Mouse (Mus musculus) stomach, embryonic 16.5 days (tissue): ENCODE data around the gene Ptpn1. TPM values are rescaled to one million over a fixed set of nuclear protein-coding genes. Genes with fewer than 3 reads are reported as not detected.

ENCODE experiments used
- ATAC-seq: fragments of 200-750 bp; cut with Nextera tagmentation; 2 replicates; pipeline ENCODE4 v1.8.0; 2017; ENCODE audit warnings: moderate number of reproducible peaks, moderate TSS enrichment; ENCODE audit not compliant: insufficient read depth, low FRiP score
- H3K27ac ChIP-seq: fragments of 300-500 bp; sonication (generic); 2 replicates; pipeline ENCODE4 v1.5.1; 2014; ENCODE audit warnings: low read length
- H3K27me3 ChIP-seq: fragments of 300-500 bp; sonication (generic); 2 replicates; pipeline ENCODE4 v1.6.1; 2014; ENCODE audit warnings: low read length, control low read depth, mixed read lengths; ENCODE audit not compliant: control insufficient read depth, insufficient read depth
- H3K36me3 ChIP-seq: fragments of 300-500 bp; sonication (generic); 2 replicates; pipeline ENCODE4 v1.6.1; 2014; ENCODE audit warnings: low read length; ENCODE audit not compliant: control insufficient read depth, insufficient read depth
- H3K4me1 ChIP-seq: fragments of 300-500 bp; sonication (generic); 2 replicates; pipeline ENCODE4 v1.6.1; 2014; ENCODE audit warnings: low read length, control low read depth, mixed read lengths; ENCODE audit not compliant: control insufficient read depth, insufficient read depth
- H3K4me2 ChIP-seq: fragments of 300-500 bp; sonication (generic); 2 replicates; pipeline ENCODE4 v1.6.1; 2014; ENCODE audit warnings: low read depth, low read length, mixed read lengths
- H3K4me3 ChIP-seq: fragments of 300-500 bp; sonication (generic); replicated peaks from 2 replicates; pipeline ENCODE4 v1.5.1; 2014; ENCODE audit warnings: mild to moderate bottlenecking, low read length
- H3K9ac ChIP-seq: fragments of 300-500 bp; sonication (generic); 2 replicates; pipeline ENCODE4 v1.6.1; 2014; ENCODE audit warnings: low read length
- H3K9me3 ChIP-seq: fragments of 300-500 bp; sonication (generic); replicated peaks from 2 replicates; pipeline ENCODE4 v1.6.1; 2016; ENCODE audit warnings: low read length, control low read depth; ENCODE audit not compliant: control insufficient read depth
- WGBS: fragments of 180-500 bp; shearing (Covaris S2); extraction: QIAGEN DNeasy Blood & Tissue Kit; methylation state at CpG from one replicate; pipeline ENCODE4 v1.1.7; 2014; 5-methylcytosine and 5-hydroxymethylcytosine counted together
- polyA plus RNA-seq: library from polyadenylated mRNA; unstranded; fragments of >200 nt; fragmentation: Nextera tagmentation; extraction: Ambion mirVana; gene quantifications from 2 replicates; pipeline ENCODE4 v1.2.1, GENCODE M21; 2015

Ptpn1 gene
- polyA plus RNA-seq, 1 experiment from 2014 or later = 51.3 TPM

DNA sequence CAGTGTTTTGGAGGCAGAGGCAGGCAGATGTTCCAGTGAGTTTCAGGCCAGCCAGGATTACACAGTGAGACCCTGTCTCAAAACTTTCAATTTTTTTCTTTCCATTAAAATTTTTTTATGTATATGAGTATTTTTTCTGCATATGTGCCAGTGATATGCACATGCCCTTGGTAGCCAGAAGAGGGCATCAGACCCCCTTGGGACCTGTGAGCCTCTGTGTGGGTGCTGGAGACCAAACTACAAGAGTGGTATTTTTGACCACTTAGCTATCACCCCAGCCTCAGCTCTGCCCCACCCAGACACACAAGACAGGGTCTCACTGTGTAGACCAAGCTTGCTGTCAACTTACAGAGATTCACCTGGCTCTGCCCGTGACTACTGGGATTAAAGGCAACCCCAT, 25.7 kb downstream of the Ptpn1 start:
- H3K4me1 ChIP-seq = peaks cover 22% of the 10 kb centered on the region
- no peak overlapping the region for H3K4me2 ChIP-seq
- 88% methylated on average over 1 of the region's 1 CpGs for WGBS
- H3K9ac ChIP-seq = no peak overlapping the region
- ATAC-seq = no peak
- no peak overlapping the region for H3K27ac ChIP-seq
- no peak overlapping the region for H3K4me3 ChIP-seq
- no peaks in the 10 kb centered on the region for H3K27me3 ChIP-seq
- no peaks in the 10 kb centered on the region for H3K9me3 ChIP-seq
- no peaks in the 10 kb centered on the region for H3K36me3 ChIP-seq

DNA sequence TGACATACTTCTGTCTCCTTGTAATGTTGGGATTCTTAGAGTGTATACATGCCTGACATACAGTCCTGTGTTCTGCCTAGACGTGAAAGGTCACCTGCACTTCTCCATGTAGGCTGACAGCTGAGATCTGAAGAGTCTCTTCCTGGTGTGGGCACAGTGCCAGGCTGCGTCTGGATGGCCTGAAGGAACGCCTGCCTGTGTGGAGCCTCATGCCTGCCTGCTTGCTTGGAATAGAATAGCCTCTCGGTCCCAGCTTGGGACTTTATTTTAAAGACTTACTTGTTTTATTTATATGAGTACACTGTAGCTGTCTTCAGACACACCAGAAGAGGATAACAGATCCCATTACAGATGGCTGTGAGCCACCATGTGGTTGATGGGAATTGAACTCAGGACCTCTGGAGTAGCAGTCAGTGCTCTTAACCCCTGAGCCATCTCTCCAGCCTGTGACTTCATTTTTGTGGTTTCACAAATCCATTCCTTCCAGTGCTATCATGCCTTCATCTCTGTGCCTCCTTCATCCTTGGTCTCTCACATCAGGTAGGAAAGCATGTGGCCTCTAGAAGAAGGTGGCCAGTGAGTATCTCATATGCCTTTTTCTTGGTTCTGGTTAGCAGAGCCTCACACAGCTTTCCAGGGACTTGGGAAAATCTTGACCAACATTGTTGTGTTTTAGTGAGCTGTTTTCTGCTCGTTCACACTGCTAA, 26.4 kb downstream of the Ptpn1 start:
- Histone ChIP-seq H3K27ac (peak overlapping the region; percentile 80), H3K9ac (no peak overlapping the region), H3K4me3 (no peak overlapping the region), H3K4me1 (peaks cover 22% of the 10 kb centered on the region), H3K36me3 (no peaks in the 10 kb centered on the region), H3K4me2 (peak overlapping the region; percentile 7; the same call in 1 of the 2 replicates), H3K27me3 (no peaks in the 10 kb centered on the region), H3K9me3 (no peaks in the 10 kb centered on the region)
- WGBS = 41% methylated on average over 5 of the region's 5 CpGs
- ATAC-seq = no peak

DNA sequence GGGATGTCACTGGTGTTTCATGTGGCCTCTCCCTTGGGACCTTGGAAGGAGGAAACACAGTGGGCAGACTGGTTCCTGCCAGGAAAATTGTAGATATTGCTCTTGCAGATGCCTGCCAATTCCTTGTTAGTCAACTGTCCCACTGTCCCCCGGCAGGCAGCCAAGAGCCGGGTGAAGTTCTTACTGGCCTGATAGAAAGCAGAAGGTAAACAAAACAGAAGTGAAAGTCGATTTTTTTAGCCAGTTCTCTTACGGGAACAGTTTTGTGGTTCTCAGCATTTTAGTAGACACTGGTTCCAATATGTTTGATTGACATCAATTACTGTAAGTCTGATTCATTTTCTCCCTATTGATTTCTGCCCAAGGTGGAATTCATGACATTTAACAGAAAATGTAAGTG, 27.0 kb downstream of the Ptpn1 start:
- WGBS = 13% methylated on average over 4 of the region's 4 CpGs
- no peaks in the 10 kb centered on the region for H3K9me3 ChIP-seq
- no peak for ATAC-seq
- H3K9ac ChIP-seq = 0 out of 2 replicates have a peak overlapping the region, but pooled peaks have one; percentile 1
- peaks cover 22% of the 10 kb centered on the region for H3K4me1 ChIP-seq
- H3K27ac ChIP-seq = peak overlapping the region; percentile 80
- H3K27me3 ChIP-seq = no peaks in the 10 kb centered on the region
- H3K4me3 ChIP-seq = no peak overlapping the region
- H3K36me3 ChIP-seq = no peaks in the 10 kb centered on the region
- peak overlapping the region; percentile 7; the same call in 1 of the 2 replicates for H3K4me2 ChIP-seq

DNA sequence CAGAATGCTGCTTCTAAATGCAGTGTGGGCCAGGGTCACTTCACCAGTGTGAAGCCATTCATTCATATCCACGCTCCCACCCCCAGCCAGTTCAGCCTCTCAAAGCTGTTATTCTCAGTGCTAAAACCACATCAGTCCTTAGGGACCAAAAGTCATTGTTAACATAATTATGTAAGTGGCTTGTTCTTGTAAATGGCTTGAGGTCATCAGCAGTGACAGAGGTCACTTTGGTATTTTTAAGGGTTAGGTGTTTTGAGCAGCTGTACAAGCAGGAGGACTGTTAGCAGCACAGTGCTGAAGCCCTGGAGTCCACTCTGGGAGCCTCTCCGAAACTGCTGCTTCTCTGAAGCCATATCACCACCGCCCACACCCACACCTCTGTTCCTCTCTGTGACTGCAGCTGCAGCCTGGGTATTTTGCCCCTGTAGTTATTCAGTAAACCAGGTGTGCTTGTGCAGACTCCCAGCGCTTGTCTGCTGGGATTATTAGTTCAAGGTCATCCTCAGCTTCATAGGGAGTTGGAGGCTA, 27.6 kb downstream of the Ptpn1 start:
- Histone ChIP-seq H3K36me3 (no peaks in the 10 kb centered on the region), H3K4me3 (no peak overlapping the region), H3K9me3 (no peaks in the 10 kb centered on the region), H3K27ac (0 out of 2 replicates have a peak overlapping the region, but pooled peaks have one; percentile 5), H3K27me3 (no peaks in the 10 kb centered on the region), H3K4me1 (peaks cover 22% of the 10 kb centered on the region), H3K9ac (0 out of 2 replicates have a peak overlapping the region, but pooled peaks have one; percentile 1), H3K4me2 (no peak overlapping the region)
- WGBS = 56% methylated on average over 4 of the region's 4 CpGs
- no peak for ATAC-seq

DNA sequence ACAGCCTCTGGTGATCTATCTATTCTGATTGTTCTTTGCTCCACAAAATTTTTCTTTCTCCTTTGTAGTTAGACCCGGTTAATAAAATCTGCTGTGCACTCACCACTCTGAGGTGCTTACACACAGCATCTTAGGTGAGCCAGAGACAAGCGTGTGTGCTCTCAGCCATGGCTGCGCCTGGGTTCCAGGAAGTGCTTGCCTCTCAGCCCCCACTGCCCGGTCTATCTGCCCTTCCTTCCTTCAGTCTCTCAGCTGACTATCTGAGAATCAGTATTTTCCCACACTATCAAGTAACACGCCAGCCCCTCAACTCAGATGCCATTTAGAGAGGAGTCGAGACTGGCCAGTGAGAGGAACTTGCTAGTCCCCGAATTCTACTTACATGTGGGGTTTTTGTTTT, 28.1 kb downstream of the Ptpn1 start:
- no peak for ATAC-seq
- no peak overlapping the region for H3K4me3 ChIP-seq
- no peaks in the 10 kb centered on the region for H3K9me3 ChIP-seq
- WGBS = 49% methylated on average over 7 of the region's 7 CpGs
- no peaks in the 10 kb centered on the region for H3K36me3 ChIP-seq
- no peak overlapping the region for H3K27ac ChIP-seq
- H3K4me1 ChIP-seq = peaks cover 22% of the 10 kb centered on the region
- H3K9ac ChIP-seq = no peak overlapping the region
- H3K4me2 ChIP-seq = no peak overlapping the region
- no peaks in the 10 kb centered on the region for H3K27me3 ChIP-seq

DNA sequence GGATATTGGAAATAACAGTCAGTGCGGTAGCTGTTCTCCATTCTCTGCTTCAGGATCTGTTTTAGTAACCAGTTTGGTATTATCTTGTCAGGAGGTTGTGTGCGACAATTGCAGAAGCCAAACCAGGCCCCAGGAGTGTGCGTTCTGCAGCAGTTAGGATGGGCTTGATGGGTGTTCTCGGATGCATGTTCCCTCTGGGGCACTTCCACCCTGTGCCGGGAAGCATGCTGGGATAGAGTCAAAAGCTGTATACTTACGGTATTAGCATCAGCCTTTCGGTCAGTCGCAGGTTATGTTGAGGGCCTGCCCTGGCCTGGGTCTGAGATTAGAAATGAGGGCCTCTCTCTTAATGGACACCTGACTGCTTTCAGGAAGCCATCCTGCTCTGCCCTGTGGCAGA, 28.7 kb downstream of the Ptpn1 start:
- Histone ChIP-seq H3K27me3 (no peaks in the 10 kb centered on the region), H3K4me3 (no peak overlapping the region), H3K4me2 (no peak overlapping the region), H3K9me3 (no peaks in the 10 kb centered on the region), H3K9ac (no peak overlapping the region), H3K4me1 (peaks cover 22% of the 10 kb centered on the region), H3K36me3 (no peaks in the 10 kb centered on the region), H3K27ac (no peak overlapping the region)
- WGBS = 74% methylated on average over 8 of the region's 8 CpGs
- ATAC-seq = no peak

DNA sequence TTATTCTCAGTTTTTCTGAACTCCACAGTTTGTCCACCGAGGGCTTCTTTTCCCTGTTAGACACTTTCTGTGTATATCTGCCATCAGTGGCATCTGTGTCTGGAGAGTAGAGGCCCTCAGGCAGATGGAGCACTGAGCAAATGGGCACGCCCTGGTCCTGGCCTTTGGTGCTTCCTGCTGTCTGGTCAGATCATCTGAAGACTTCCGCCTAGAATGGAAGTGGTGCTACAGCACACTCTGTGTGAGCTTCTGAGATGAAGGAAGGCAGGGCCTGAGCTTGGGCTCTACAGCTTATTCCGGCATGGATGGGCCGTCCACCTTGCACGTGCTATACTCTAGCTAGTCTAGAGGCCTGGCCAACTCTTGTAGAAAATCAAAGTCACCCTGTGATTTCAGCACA, 30.5 kb downstream of the Ptpn1 start:
- WGBS = 86% methylated on average over 6 of the region's 6 CpGs
- Histone ChIP-seq H3K4me1 (peaks cover 22% of the 10 kb centered on the region), H3K27ac (no peak overlapping the region)

DNA sequence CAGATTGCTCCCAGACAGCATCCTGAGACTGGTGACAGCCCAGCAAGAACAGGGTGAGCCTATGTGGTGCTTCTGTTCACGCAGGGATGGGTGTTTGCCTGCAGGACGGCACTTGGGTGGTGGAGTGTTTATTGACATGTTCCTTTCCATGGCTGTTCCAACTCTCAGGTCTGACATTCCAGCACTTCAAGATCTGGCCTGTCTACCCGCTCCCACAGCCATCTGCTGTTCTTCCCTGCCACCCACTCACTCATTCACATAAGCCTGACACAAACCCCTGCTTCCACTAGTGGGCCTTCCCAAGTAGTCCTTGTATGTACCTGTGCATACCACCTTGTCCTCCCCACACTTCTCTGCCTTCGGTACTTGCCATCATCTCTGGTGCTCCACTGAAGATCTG, 31.3 kb downstream of the Ptpn1 start:
- no peak overlapping the region for H3K4me3 ChIP-seq
- ATAC-seq = no peak
- peaks cover 16% of the 10 kb centered on the region for H3K4me1 ChIP-seq
- no peak overlapping the region for H3K9ac ChIP-seq
- no peak overlapping the region for H3K4me2 ChIP-seq
- no peaks in the 10 kb centered on the region for H3K27me3 ChIP-seq
- 86% methylated on average over 4 of the region's 4 CpGs for WGBS
- H3K9me3 ChIP-seq = no peaks in the 10 kb centered on the region
- no peak overlapping the region for H3K27ac ChIP-seq
- no peaks in the 10 kb centered on the region for H3K36me3 ChIP-seq

More for the DNA sequence above, 30.5 kb downstream of the Ptpn1 start:
- no peaks in the 10 kb centered on the region for H3K9me3 ChIP-seq
- H3K36me3 ChIP-seq = no peaks in the 10 kb centered on the region
- H3K4me2 ChIP-seq = no peak overlapping the region
- H3K4me3 ChIP-seq = no peak overlapping the region
- ATAC-seq = no peak
- 0 out of 2 replicates have a peak overlapping the region, but pooled peaks have one; percentile 8 for H3K9ac ChIP-seq
- no peaks in the 10 kb centered on the region for H3K27me3 ChIP-seq

DNA sequence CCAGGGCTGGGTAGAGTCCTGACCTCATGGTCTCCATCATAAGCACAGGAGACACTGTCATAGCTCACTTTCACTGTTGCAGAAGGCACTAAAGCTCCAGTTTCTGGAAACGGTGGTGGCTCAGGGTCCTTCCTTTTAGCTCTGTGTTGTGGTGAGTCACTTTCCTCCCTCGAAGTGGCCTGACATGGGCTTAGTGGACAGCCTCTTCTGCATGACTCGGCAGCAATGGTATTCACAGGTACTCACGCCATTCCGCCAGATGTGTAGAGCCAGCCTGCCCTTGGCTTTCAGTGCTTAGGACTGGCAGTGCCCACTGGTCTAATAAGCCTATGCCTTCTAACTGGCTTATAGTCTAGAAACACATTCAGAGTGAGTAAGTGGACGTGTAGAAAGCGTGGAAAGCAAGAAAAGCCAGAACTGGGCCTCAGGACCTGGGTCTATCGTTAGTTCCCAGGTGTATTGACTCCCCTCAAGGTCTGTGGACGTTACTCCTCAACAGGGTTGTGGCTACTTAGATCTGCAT, 32.0 kb downstream of the Ptpn1 start:
- Histone ChIP-seq H3K4me2 (no peak overlapping the region), H3K4me3 (no peak overlapping the region), H3K9ac (no peak overlapping the region), H3K4me1 (peaks cover 9% of the 10 kb centered on the region), H3K27me3 (no peaks in the 10 kb centered on the region), H3K9me3 (no peaks in the 10 kb centered on the region), H3K36me3 (no peaks in the 10 kb centered on the region), H3K27ac (no peak overlapping the region)
- WGBS = 87% methylated on average over 9 of the region's 9 CpGs
- no peak for ATAC-seq
